Mouse (Mus musculus) urinary bladder, adult 2 months (tissue): ENCODE measurements around the gene Lamc1. TPM values are rescaled to one million over a fixed set of nuclear protein-coding genes. Genes with fewer than 3 reads are reported as not detected.
A peak's percentile ranks its signal among the peaks of the same experiment; 100 is the strongest.

ENCODE experiments used
- DNase-seq: peaks from one replicate; pipeline ENCODE4 v3.0.0; 2022; ENCODE audit warnings: low spot score
- polyA plus RNA-seq: library from polyadenylated mRNA; depleted of rRNA; stranded (reverse); fragments of >200 nt; gene quantifications from 2 replicates; pipeline ENCODE4 v1.2.3, GENCODE M21; 2012; rRNA removed

The Lamc1 gene
- polyA plus RNA-seq, 1 experiment: 191 TPM

DNA sequence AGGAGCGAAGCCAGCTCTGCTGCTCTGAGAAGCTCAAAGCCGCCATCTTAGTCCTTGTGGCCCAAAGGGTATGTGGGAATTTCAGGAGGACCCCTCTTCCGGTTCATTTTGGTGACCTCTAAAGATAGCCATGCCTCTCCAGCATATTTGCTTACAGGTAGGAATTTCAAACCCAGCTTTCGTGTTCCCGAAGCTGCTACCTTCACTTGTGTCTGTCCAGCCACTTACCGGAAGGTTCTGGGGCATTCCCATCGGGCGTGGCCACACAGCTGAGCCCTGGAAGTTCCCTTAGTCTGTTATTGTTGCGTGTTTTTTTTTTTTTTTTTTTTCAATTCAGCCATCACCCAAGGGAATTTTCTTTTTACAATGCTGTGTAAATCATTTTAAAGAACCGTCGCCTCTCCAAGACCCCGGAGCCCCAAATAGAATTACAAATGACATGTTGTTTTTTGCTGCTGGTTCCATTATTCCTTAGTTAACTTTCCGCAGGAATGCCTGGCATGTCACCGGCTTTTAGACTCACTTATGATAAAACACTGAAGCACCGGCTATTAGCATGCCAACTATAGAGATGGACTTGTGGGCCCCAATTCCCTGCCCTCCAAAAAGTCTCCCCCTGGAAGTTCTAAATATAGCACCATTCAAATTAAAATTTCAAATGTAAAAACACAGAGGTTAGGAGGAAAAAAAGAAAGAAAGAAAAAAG is 141.2 kb downstream of the Lamc1 start:
- no peak for DNase-seq

DNA sequence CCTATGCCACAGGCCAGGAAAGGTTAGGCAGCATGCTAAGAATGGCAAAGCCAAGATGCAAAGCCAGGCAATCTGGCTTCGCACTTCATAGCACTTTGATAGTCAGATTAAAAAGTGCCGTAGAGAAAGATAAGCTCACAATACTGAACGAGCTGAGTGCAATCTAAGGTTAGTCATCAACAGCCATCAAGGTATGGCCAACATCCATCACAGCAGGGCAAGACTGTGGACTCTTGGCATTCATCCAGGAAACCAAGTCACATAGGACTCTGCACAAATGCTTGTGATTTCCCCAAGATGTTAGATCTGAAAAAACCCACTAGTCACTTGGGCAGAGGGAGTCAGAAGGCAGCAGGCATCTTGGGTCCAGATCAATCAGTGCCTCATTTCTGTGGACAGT is 144.5 kb downstream of the Lamc1 start:
- no peak for DNase-seq

DNA sequence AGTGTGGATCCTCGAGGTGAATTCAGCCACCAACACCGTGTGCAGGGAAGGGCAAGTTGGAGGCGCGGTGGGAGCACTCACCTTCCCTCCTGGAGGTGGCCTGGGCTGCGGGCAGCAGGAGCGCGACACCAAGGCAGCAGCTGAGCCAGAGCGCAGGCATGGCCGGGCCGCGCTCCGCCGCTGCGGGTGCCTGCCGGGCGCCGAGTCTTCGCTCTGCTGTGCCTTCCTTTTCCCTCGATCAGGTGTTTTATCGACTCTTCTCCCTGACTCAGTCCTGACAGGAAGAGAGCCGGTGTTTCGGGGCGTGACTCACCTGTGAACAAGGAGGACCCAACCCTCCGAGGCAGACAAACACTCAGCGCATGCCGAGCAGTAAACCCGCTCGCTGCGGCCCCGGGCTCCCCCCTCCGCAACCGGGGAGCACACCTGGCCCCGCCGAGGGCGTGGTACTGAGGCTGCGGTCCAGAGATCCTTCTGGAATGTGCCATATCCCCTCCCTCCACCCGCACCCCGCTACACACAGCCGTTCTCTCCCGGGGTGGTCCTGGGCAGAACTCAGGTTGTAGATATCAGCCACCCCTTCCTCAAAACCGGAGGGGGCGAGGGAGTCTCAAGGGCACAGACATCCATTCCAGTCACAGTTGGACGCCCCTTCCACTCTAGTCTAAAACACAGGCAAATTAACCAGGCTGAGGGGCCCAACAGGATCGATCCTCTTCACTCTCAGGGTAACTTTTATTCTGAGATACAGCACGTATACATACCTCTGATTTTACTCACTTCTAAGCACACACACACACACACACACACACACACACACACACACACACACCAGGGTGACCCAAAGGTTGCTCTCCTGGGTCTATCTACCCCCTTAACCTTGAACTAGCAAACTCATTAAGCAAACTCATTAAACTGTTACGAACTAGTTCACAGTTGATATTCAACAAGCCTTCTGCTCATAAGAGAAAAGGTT is 146.5 kb downstream of the Lamc1 start, which contains the start of gene Lamc2:
TSS of gene Lamc2 (minus strand) at position 620 of the 976 bp plus-strand sequence.
- DNase-seq: peak; percentile 63

DNA sequence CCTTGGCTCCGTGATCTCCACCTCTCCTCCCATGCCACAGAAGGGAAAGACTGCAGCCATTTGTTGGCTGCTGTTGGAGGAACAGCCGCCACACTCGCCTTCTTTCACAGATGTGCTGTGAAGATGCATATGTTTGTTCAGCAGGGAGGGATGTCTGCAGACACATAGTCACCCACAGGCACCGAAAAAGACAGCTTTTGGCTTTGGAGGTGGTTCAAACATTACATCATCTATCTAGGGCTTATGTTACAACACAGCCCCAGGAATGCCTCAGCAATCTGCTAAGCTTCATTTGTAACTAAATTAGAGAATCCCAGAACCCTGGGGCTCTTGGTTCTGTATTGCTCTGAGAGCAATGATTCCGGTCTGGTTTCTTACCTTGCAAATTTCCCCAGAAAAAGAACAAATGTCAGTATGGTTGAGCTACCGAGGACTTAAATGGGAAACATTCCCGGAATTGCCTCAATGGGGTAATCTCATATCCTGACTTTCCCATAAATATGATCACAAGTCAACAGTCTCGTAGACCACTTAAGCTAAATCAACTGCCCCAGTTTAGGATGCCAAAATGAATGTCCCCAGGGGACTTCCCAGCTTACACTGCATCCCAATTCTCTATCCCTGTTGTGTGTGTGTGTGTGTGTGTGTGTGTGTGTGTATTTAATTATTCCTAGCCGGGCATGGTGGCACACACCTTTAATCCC is 151.8 kb downstream of the Lamc1 start:
- DNase-seq: no peak

DNA sequence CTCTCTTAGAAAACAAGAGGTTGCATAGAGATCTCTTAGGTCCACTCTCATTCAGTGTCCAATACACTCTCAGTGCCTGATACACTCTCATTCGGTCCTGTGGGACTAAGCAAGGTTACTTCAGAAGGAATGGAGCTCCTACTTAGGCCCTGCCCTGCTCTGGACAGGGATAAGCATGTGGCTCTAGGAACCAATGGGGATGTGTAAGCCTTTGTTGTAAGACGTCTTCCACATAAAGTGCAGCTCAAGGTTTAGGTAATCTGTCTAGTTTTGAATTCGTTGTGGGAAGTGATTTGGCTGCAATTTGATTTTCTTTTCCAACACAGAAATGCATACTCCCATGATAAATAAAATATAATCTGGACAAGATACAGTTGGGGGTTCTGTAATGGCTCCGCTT is 152.4 kb downstream of the Lamc1 start:
- DNase-seq: no peak

DNA sequence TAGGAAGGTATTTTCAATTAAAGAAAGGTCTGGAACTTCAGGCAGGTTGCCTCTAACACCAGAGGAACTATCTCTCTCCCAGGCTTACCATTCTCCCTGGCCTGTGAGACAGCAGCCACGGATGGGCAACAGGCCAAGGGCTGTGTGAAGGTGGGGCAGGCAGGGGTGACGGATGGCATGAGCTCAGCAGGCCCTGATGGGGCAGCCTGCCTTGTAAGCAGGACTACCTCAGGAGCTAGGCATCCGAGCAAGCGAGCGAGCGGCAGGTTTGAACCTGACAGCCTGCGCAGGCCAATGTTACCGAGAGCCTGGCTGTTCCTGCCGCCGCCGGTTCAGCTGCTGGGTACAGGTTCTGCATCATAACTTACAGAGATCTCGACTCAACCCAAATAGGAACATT is 157.8 kb downstream of the Lamc1 start:
- peak; percentile 64 for DNase-seq

DNA sequence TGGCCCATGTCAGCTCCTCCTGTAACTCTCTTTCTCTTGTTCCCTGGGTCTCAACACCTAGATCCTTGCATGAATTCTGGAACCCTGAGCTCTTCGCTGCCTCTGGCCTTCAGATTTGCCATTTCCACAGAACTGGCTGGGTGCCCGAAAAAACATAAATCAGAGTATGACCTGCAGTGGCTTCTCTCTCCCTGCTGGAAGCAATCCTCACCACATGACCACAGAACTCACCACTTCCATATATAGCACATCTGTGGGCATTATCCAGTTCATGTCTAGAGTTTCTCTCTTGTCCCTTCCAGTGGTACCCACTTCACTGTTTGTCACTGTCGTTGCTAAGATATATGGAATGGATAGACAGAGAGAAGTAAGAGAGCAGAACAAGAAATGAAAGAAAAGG is 159.3 kb downstream of the Lamc1 start:
- no peak for DNase-seq

DNA sequence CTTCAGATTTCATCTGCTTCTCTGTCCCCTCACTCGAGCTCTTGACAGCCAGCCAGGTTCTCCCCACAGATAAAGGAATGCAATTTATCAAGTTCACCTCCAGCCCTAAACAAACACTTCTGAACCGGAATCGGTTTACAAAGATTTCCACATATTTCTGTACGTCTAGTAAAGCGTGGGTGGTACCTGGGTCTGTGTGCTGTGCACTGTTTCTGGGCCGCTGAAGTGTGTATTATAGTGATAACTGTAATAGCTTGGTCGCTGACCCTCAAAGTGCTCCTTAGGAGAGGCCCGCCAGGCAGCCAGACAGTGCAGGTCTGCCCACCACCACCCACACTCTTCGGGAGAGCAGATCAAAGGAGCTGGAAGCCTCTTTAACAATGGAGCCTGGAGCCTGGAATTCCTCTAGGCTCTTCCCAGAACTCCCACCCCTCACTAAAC is 160.3 kb downstream of the Lamc1 start:
- no peak for DNase-seq

DNA sequence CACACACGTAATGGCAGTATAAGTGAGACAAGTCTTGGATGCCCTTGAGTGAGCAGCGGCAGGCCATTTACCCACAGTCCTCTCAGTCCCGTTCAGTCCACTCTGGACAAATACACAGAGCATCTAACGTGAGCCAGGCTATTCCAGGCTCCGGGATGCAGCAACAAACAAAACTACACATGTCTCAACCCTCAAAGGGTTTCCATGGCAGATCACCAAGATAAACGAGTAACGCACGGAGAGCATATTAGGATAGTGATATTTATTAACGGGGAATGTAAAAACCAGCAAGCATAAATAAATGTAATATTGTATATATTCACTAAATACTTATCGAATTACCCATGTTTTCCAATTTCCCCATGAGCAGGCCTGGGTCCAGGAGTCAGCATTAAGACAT is 161.6 kb downstream of the Lamc1 start:
- DNase-seq: no peak

Other genes starting within 250 kb of the Lamc1 start
- 24.2 and 25.0 TPM in 2 replicates for gene Lamc2, start 146.3 kb downstream of the Lamc1 start, polyA plus RNA-seq
- 0.34 and 0.37 TPM in 2 replicates for gene Shcbp1l, start 92.4 kb upstream of the Lamc1 start, polyA plus RNA-seq
- gene Dhx9, start 154.9 kb upstream of the Lamc1 start, polyA plus RNA-seq: 46.6 and 51.1 TPM in 2 replicates
- gene Npl, start 217.3 kb upstream of the Lamc1 start, polyA plus RNA-seq: 1.8 and 2.1 TPM in 2 replicates